Mouse (Mus musculus): ENCODE measurements around the gene Pkn1. TPM values are rescaled to one million over a fixed set of nuclear protein-coding genes. Genes with fewer than 3 reads are reported as not detected.

The Pkn1 gene
- polyA plus RNA-seq, 1 experiment from 2014 or later = 9.6 TPM

DNA sequence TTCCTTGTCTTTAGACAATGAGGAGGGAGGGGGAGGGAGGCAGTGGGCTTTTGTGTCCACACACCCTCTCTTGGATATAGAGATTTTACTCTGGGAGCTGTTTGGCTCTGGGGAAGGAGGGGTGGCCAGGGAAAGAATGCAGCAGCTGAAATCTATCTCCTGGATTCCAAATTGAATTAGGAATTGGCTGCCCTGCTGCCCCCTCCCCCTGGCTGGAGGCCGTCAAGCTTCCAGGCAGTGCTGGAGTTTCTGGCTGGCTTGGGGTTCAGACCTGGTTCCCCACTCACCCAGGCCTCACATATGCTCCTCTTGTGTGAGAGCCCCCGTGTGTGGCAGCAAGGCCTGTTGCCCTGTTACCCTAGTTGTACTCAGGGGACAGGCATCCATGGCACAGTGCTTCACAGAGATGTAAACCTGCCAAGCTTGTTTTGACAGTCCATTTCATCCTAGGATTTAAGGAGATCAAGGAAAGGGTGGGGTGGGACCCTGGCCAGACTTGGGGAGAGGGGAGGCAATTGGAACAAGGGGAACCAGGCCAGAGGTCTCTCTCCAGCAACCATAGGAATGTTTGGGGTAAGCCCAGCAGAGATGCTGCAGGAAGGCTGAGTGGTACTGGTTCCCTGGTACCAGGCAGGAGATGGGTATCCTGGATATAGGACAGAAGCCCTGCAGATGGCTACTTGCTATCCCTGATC is 33.9 kb downstream of the Pkn1 start:
- H3K9me3 ChIP-seq (replicated peaks; ENCODE audit: control insufficient read depth, low read length) = no peaks in the 10 kb centered on the region
- ATAC-seq (ENCODE audit: low read depth) = no peak
- H3K4me1 ChIP-seq (ENCODE audit: control insufficient read depth, low read depth, low read length) = peaks cover 27% of the 10 kb centered on the region
- WGBS (ENCODE audit: insufficient replicate concordance) = 37% methylated on average over 2 of the region's 2 CpGs
- no peak overlapping the region for H3K4me2 ChIP-seq (ENCODE audit: low read depth, low read length)
- H3K27me3 ChIP-seq (ENCODE audit: control insufficient read depth, insufficient read depth, low read depth, low read length) = peaks cover 14% of the 10 kb centered on the region
- no peaks in the 10 kb centered on the region; the same call in 1 of the 2 replicates for H3K36me3 ChIP-seq (ENCODE audit: control insufficient read depth, insufficient read depth)
- H3K9ac ChIP-seq (ENCODE audit: low read depth, low read length) = no peak overlapping the region
- H3K27ac ChIP-seq (ENCODE audit: low read length) = no peak overlapping the region
- H3K4me3 ChIP-seq (ENCODE audit: low read depth, low read length) = no peak overlapping the region

DNA sequence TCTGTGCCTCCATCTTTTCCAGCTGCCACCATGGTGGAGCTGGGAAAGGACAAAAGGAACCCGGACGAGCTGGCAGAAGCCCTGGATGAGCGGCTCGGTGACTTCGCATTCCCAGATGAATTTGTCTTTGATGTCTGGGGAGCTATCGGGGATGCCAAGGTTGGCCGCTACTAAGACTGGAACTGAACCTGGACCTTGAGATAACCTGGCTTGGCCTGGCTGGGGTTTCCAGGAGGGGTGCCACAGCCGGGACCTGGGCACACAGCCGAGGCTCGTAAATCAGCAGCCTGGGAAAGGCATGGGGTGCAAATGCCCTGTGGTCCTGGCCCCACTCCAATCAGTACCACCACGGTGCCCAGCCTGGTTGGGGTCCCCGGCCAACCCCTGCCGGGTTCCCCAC is 34.9 kb downstream of the Pkn1 start:
- H3K27ac ChIP-seq (ENCODE audit: low read length) = no peak overlapping the region
- no peak overlapping the region for H3K4me3 ChIP-seq (ENCODE audit: low read depth, low read length)
- no peak for ATAC-seq (ENCODE audit: low read depth)
- peaks cover 27% of the 10 kb centered on the region for H3K4me1 ChIP-seq (ENCODE audit: control insufficient read depth, low read depth, low read length)
- no peak overlapping the region for H3K9ac ChIP-seq (ENCODE audit: low read depth, low read length)
- 77% methylated on average over 13 of the region's 13 CpGs for WGBS (ENCODE audit: insufficient replicate concordance)
- peaks cover 14% of the 10 kb centered on the region for H3K27me3 ChIP-seq (ENCODE audit: control insufficient read depth, insufficient read depth, low read depth, low read length)
- no peaks in the 10 kb centered on the region for H3K9me3 ChIP-seq (replicated peaks; ENCODE audit: control insufficient read depth, low read length)
- H3K36me3 ChIP-seq (ENCODE audit: control insufficient read depth, insufficient read depth) = no peaks in the 10 kb centered on the region
- no peak overlapping the region for H3K4me2 ChIP-seq (ENCODE audit: low read depth, low read length)

DNA sequence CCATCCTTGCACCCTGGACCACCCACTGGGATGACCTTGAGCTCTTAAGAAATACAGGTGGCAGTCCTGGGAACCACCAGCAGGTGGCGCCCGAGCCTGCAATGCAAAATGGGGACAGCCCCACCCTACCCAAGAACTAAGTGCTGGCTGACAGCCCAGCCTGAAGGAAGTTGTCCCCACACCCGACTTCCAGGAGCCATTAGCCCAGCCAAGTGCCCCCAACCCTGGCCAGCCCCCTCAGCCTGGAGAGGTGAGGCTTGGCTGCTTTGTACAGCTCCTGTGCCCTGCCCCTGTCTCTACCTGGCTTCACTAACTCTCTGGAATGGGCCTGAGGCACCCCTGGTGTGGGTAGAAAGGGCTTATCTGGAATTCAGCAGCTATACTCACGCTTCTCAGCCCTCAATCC is 36.6 kb downstream of the Pkn1 start:
- Histone ChIP-seq H3K36me3 (ENCODE audit: control insufficient read depth, insufficient read depth) (no peaks in the 10 kb centered on the region), H3K9me3 (replicated peaks; ENCODE audit: control insufficient read depth, low read length) (no peaks in the 10 kb centered on the region), H3K4me2 (ENCODE audit: low read depth, low read length) (no peak overlapping the region), H3K27ac (ENCODE audit: low read length) (no peak overlapping the region), H3K9ac (ENCODE audit: low read depth, low read length) (no peak overlapping the region), H3K4me3 (ENCODE audit: low read depth, low read length) (no peak overlapping the region), H3K4me1 (ENCODE audit: control insufficient read depth, low read depth, low read length) (peaks cover 18% of the 10 kb centered on the region), H3K27me3 (ENCODE audit: control insufficient read depth, insufficient read depth, low read depth, low read length) (peaks cover 6% of the 10 kb centered on the region; the same call in 1 of the 2 replicates)
- WGBS (ENCODE audit: insufficient replicate concordance) = 1% methylated on average over 4 of the region's 4 CpGs
- ATAC-seq (ENCODE audit: low read depth) = peak; percentile 43

GRCm38 (mm10) chr8:83660995-83661680 is 37.8 kb downstream of the Pkn1 start:
- no peaks in the 10 kb centered on the region for H3K27me3 ChIP-seq (ENCODE audit: control insufficient read depth, insufficient read depth, low read depth, low read length)
- no peaks in the 10 kb centered on the region for H3K9me3 ChIP-seq (replicated peaks; ENCODE audit: control insufficient read depth, low read length)
- no peak overlapping the region for H3K9ac ChIP-seq (ENCODE audit: low read depth, low read length)
- no peak overlapping the region for H3K4me2 ChIP-seq (ENCODE audit: low read depth, low read length)
- no peaks in the 10 kb centered on the region for H3K36me3 ChIP-seq (ENCODE audit: control insufficient read depth, insufficient read depth)
- WGBS (ENCODE audit: insufficient replicate concordance) = 39% methylated on average over 22 of the region's 22 CpGs
- H3K27ac ChIP-seq (ENCODE audit: low read length) = no peak overlapping the region
- no peak overlapping the region for H3K4me3 ChIP-seq (ENCODE audit: low read depth, low read length)
- ATAC-seq (ENCODE audit: low read depth) = no peak
- H3K4me1 ChIP-seq (ENCODE audit: control insufficient read depth, low read depth, low read length) = peaks cover 29% of the 10 kb centered on the region

GRCm38 (mm10) chr8:83660545-83660944 is 38.4 kb downstream of the Pkn1 start:
- WGBS (ENCODE audit: insufficient replicate concordance) = 30% methylated on average over 8 of the region's 8 CpGs
- H3K4me1 ChIP-seq (ENCODE audit: control insufficient read depth, low read depth, low read length) = peaks cover 33% of the 10 kb centered on the region
- ATAC-seq (ENCODE audit: low read depth) = no peak
- H3K27me3 ChIP-seq (ENCODE audit: control insufficient read depth, insufficient read depth, low read depth, low read length) = no peaks in the 10 kb centered on the region
- no peak overlapping the region for H3K27ac ChIP-seq (ENCODE audit: low read length)
- no peak overlapping the region for H3K4me2 ChIP-seq (ENCODE audit: low read depth, low read length)
- H3K4me3 ChIP-seq (ENCODE audit: low read depth, low read length) = no peak overlapping the region
- no peak overlapping the region for H3K9ac ChIP-seq (ENCODE audit: low read depth, low read length)
- H3K36me3 ChIP-seq (ENCODE audit: control insufficient read depth, insufficient read depth) = no peaks in the 10 kb centered on the region
- no peaks in the 10 kb centered on the region for H3K9me3 ChIP-seq (replicated peaks; ENCODE audit: control insufficient read depth, low read length)

- peaks cover 48% of the 10 kb centered on the region for H3K4me1 ChIP-seq (ENCODE audit: control insufficient read depth, low read depth, low read length)
- no peak; the same call in 1 of the 2 replicates for ATAC-seq (ENCODE audit: low read depth)
- H3K27me3 ChIP-seq (ENCODE audit: control insufficient read depth, insufficient read depth, low read depth, low read length) = no peaks in the 10 kb centered on the region
- H3K4me2 ChIP-seq (ENCODE audit: low read depth, low read length) = no peak overlapping the region
- peak overlapping the region; percentile 31 for H3K27ac ChIP-seq (ENCODE audit: low read length)
- no peak overlapping the region for H3K4me3 ChIP-seq (ENCODE audit: low read depth, low read length)
- H3K36me3 ChIP-seq (ENCODE audit: control insufficient read depth, insufficient read depth) = no peaks in the 10 kb centered on the region
- 35% methylated on average over 13 of the region's 13 CpGs for WGBS (ENCODE audit: insufficient replicate concordance)
- no peak overlapping the region for H3K9ac ChIP-seq (ENCODE audit: low read depth, low read length)
- no peaks in the 10 kb centered on the region for H3K9me3 ChIP-seq (replicated peaks; ENCODE audit: control insufficient read depth, low read length)
These were observed 42.3 kb downstream of the Pkn1 start for GRCm38 (mm10) chr8:83656484-83657246.

DNA sequence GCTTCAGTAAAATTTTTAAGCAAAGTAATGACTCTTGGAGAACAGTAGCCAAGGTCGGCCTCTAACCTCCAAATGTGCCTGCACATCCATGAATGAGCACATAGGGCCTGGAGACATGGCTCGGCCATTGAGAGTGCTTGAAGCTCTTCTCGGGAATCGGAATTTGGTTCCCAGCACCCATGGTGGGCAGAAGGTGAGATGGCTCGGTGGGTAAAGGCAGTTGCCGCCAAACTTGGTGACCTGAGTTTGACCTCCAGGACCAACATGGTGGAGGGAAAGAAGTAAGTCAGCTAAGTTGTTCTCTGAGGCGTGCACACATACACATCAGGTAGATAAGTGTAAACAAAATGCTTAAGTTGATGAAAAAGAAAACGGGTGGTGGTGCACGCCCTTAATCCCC is 42.9 kb downstream of the Pkn1 start:
- 80% methylated on average over 9 of the region's 9 CpGs for WGBS (ENCODE audit: insufficient replicate concordance)
- no peaks in the 10 kb centered on the region for H3K9me3 ChIP-seq (replicated peaks; ENCODE audit: control insufficient read depth, low read length)
- H3K27ac ChIP-seq (ENCODE audit: low read length) = no peak overlapping the region
- H3K4me3 ChIP-seq (ENCODE audit: low read depth, low read length) = no peak overlapping the region
- ATAC-seq (ENCODE audit: low read depth) = no peak
- no peak overlapping the region for H3K9ac ChIP-seq (ENCODE audit: low read depth, low read length)
- no peaks in the 10 kb centered on the region for H3K36me3 ChIP-seq (ENCODE audit: control insufficient read depth, insufficient read depth)
- no peaks in the 10 kb centered on the region for H3K27me3 ChIP-seq (ENCODE audit: control insufficient read depth, insufficient read depth, low read depth, low read length)
- peaks cover 48% of the 10 kb centered on the region for H3K4me1 ChIP-seq (ENCODE audit: control insufficient read depth, low read depth, low read length)
- no peak overlapping the region for H3K4me2 ChIP-seq (ENCODE audit: low read depth, low read length)

DNA sequence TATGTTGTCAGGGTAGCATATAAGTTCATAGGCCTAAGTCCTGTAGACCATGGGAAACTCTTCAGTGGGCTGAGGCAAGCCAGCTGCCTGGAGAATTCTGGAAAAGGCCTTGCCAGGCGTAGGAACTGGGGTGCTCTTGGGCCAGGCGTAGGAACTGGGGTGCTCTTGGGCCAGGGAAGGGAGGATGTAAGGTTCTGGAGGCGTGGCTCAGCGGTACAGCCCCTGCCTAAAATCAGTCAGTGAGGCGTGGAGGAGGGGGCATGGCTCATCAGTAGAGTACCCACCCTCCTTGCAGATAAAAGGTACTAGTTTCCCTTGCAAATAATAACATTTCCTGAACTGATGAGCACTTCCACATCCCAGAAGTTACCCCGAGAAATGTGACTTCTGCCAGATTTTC is 44.3 kb downstream of the Pkn1 start:
- Histone ChIP-seq H3K4me2 (ENCODE audit: low read depth, low read length) (no peak overlapping the region), H3K9me3 (replicated peaks; ENCODE audit: control insufficient read depth, low read length) (no peaks in the 10 kb centered on the region), H3K4me3 (ENCODE audit: low read depth, low read length) (no peak overlapping the region), H3K9ac (ENCODE audit: low read depth, low read length) (no peak overlapping the region), H3K27ac (ENCODE audit: low read length) (no peak overlapping the region), H3K36me3 (ENCODE audit: control insufficient read depth, insufficient read depth) (no peaks in the 10 kb centered on the region), H3K27me3 (ENCODE audit: control insufficient read depth, insufficient read depth, low read depth, low read length) (no peaks in the 10 kb centered on the region), H3K4me1 (ENCODE audit: control insufficient read depth, low read depth, low read length) (peaks cover 42% of the 10 kb centered on the region)
- WGBS (ENCODE audit: insufficient replicate concordance) = 73% methylated on average over 6 of the region's 6 CpGs
- ATAC-seq (ENCODE audit: low read depth) = no peak

GRCm38 (mm10) chr8:83653662-83654017 is 45.3 kb downstream of the Pkn1 start:
- ATAC-seq (ENCODE audit: low read depth) = no peak
- no peaks in the 10 kb centered on the region for H3K27me3 ChIP-seq (ENCODE audit: control insufficient read depth, insufficient read depth, low read depth, low read length)
- peak overlapping the region; percentile 85 for H3K4me3 ChIP-seq (ENCODE audit: low read depth, low read length)
- H3K9me3 ChIP-seq (replicated peaks; ENCODE audit: control insufficient read depth, low read length) = no peaks in the 10 kb centered on the region
- H3K4me1 ChIP-seq (ENCODE audit: control insufficient read depth, low read depth, low read length) = peaks cover 42% of the 10 kb centered on the region
- H3K27ac ChIP-seq (ENCODE audit: low read length) = peak overlapping the region; percentile 80
- no peaks in the 10 kb centered on the region for H3K36me3 ChIP-seq (ENCODE audit: control insufficient read depth, insufficient read depth)
- 23% methylated on average over 10 of the region's 10 CpGs for WGBS (ENCODE audit: insufficient replicate concordance)
- H3K9ac ChIP-seq (ENCODE audit: low read depth, low read length) = peak overlapping the region; percentile 87
- H3K4me2 ChIP-seq (ENCODE audit: low read depth, low read length) = peak overlapping the region; percentile 94
